Mouse (Mus musculus) intestine, embryonic 16.5 days (tissue): ENCODE measurements around the gene Trim25. TPM values are rescaled to one million over a fixed set of nuclear protein-coding genes. Genes with fewer than 3 reads are reported as not detected.
"Not testable (repeated sequence)": the region's sequence is repeated elsewhere in the genome, so short reads cannot be mapped to it uniquely, and the experiment has no call there.

ENCODE experiments used
- ATAC-seq: fragments of 200-750 bp; cut with Nextera tagmentation; 2 replicates; pipeline ENCODE4 v1.8.0; 2017; ENCODE audit warnings: moderate TSS enrichment, moderate library complexity
- H3K27ac ChIP-seq: fragments of 300-500 bp; sonication (generic); 2 replicates; pipeline ENCODE4 v1.5.1; 2014; ENCODE audit warnings: mild to moderate bottlenecking, low read length
- H3K27me3 ChIP-seq: fragments of 300-500 bp; sonication (generic); replicated peaks from 2 replicates; pipeline ENCODE4 v1.6.1; 2014; ENCODE audit warnings: low read length, control low read depth, mixed read lengths; ENCODE audit not compliant: control insufficient read depth, insufficient read depth
- H3K36me3 ChIP-seq: fragments of 300-500 bp; sonication (generic); 2 replicates; pipeline ENCODE4 v1.6.1; 2014; ENCODE audit warnings: low read length, control low read depth; ENCODE audit not compliant: control insufficient read depth, insufficient read depth
- H3K4me1 ChIP-seq: fragments of 300-500 bp; sonication (generic); 2 replicates; pipeline ENCODE4 v1.6.1; 2014; ENCODE audit warnings: low read length, control low read depth, mixed read lengths; ENCODE audit not compliant: control insufficient read depth, insufficient read depth
- H3K4me2 ChIP-seq: fragments of 300-500 bp; sonication (generic); 2 replicates; pipeline ENCODE4 v1.6.1; 2014; ENCODE audit warnings: low read depth, low read length, control low read depth
- H3K4me3 ChIP-seq: fragments of 300-500 bp; sonication (generic); 2 replicates; pipeline ENCODE4 v1.5.1; 2014; ENCODE audit warnings: mild to moderate bottlenecking, low read length
- H3K9ac ChIP-seq: fragments of 300-500 bp; sonication (generic); 2 replicates; pipeline ENCODE4 v1.6.1; 2014; ENCODE audit warnings: low read depth, low read length
- H3K9me3 ChIP-seq: fragments of 300-500 bp; sonication (generic); 2 replicates; pipeline ENCODE4 v1.6.1; 2016; ENCODE audit warnings: low read length, control low read depth; ENCODE audit not compliant: control insufficient read depth
- WGBS: fragments of 180-500 bp; shearing (Covaris S2); extraction: QIAGEN DNeasy Blood & Tissue Kit; methylation state at CpG from one replicate; pipeline ENCODE4 v1.1.7; 2014; 5-methylcytosine and 5-hydroxymethylcytosine counted together
- polyA plus RNA-seq: library from polyadenylated mRNA; unstranded; fragments of >200 nt; fragmentation: Nextera tagmentation; extraction: Ambion mirVana; gene quantifications from 2 replicates; pipeline ENCODE4 v1.2.1, GENCODE M21; 2015

Gene Trim25
- polyA plus RNA-seq, 1 experiment from 2014 or later = 27.5 TPM

- H3K4me1 ChIP-seq = no peaks in the 10 kb centered on the region
- no peak overlapping the region for H3K27ac ChIP-seq
- no peaks in the 10 kb centered on the region for H3K9me3 ChIP-seq
- no peak overlapping the region for H3K4me3 ChIP-seq
- 96% methylated on average over 7 of the region's 7 CpGs for WGBS
- H3K4me2 ChIP-seq = no peak overlapping the region
- H3K9ac ChIP-seq = no peak overlapping the region
- peaks cover 9% of the 10 kb centered on the region for H3K36me3 ChIP-seq
- no peak for ATAC-seq
- H3K27me3 ChIP-seq = no peaks in the 10 kb centered on the region
Measured at GRCm38 (mm10) chr11:89043046-89043445, 43.9 kb downstream of the Trim25 start.

DNA sequence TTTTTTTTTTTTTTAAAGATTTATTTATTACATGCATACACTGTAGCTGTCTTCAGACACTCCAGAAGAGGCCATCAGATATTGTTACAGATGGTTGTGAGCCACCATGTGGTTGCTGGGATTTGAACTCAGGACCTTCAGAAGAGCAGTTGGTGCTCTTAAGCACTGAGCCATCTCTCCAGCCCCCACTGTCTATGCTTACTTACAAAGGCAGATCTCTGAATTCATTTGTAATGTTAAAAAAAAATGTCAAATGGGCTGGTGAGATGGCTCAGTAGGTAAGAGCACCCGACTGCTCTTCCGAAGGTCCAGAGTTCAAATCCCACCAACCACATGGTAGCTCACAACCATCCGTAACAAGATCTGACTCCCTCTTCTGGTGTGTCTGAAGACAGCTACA lies 46.3 kb downstream of the Trim25 start:
- H3K36me3 ChIP-seq, H3K27ac ChIP-seq, H3K4me2 ChIP-seq, H3K9ac ChIP-seq, H3K9me3 ChIP-seq, H3K4me1 ChIP-seq, ATAC-seq, H3K4me3 ChIP-seq, H3K27me3 ChIP-seq: not testable (repeated sequence)
- WGBS = over 99% methylated on average over 3 of the region's 3 CpGs

DNA sequence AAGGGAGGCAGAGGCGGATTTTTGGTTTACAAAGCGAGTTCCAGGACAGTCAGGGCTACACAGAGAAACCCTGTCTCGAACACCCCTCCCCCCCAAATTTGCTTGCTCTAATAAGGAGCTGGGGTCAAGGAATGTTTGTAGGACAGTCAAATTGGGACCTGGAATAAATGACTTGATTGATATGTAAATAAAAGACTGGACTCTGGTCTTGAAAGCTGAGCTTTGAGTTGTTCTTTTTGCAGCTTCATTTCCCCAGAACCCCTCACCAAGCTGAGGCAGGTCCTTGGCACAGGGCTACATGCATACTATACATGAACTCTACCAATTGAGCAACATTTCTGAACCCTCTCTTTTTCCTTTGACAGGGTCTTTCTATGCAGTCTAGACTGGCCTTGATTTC lies 46.8 kb downstream of the Trim25 start:
- H3K9ac ChIP-seq = no peak overlapping the region
- no peaks in the 10 kb centered on the region for H3K9me3 ChIP-seq
- H3K4me2 ChIP-seq = no peak overlapping the region
- H3K36me3 ChIP-seq = peaks cover 9% of the 10 kb centered on the region
- no peaks in the 10 kb centered on the region for H3K27me3 ChIP-seq
- no peaks in the 10 kb centered on the region for H3K4me1 ChIP-seq
- H3K27ac ChIP-seq = no peak overlapping the region
- no peak for ATAC-seq
- 93% methylated on average over 3 of the region's 3 CpGs for WGBS
- H3K4me3 ChIP-seq = no peak overlapping the region

DNA sequence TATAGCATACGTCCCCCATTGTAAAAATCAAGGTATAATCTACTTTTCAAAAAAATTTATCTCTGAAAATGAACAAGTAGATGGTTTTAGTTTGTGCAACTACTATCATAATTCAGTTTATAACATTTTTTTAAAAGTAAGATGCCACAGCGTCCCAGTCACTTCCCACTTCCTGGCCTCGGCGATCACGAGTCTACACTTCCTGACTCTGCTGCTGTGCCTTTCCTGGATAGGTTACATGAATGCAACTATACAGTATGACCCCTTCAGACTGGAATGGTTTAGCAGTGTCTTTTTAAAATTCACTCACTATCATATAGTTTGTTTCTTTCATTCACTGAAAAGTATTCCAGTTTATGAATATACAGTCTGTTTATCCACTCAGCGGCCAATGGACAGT lies 52.6 kb downstream of the Trim25 start:
- H3K27me3 ChIP-seq = no peaks in the 10 kb centered on the region
- no peak for ATAC-seq
- H3K4me1 ChIP-seq = peaks cover 7% of the 10 kb centered on the region
- no peak overlapping the region for H3K9ac ChIP-seq
- H3K27ac ChIP-seq = no peak overlapping the region
- no peaks in the 10 kb centered on the region for H3K9me3 ChIP-seq
- no peak overlapping the region for H3K4me2 ChIP-seq
- no peak overlapping the region for H3K4me3 ChIP-seq
- 82% methylated on average over 6 of the region's 6 CpGs for WGBS
- H3K36me3 ChIP-seq = no peaks in the 10 kb centered on the region

- Histone ChIP-seq H3K9me3 (no peaks in the 10 kb centered on the region), H3K9ac (no peak overlapping the region), H3K4me3 (no peak overlapping the region), H3K4me1 (peaks cover 20% of the 10 kb centered on the region), H3K27me3 (no peaks in the 10 kb centered on the region), H3K27ac (no peak overlapping the region), H3K4me2 (no peak overlapping the region), H3K36me3 (no peaks in the 10 kb centered on the region)
- no peak for ATAC-seq
- 61% methylated on average over 13 of the region's 13 CpGs for WGBS
Measured at GRCm38 (mm10) chr11:89055931-89056690, 56.9 kb downstream of the Trim25 start.

DNA sequence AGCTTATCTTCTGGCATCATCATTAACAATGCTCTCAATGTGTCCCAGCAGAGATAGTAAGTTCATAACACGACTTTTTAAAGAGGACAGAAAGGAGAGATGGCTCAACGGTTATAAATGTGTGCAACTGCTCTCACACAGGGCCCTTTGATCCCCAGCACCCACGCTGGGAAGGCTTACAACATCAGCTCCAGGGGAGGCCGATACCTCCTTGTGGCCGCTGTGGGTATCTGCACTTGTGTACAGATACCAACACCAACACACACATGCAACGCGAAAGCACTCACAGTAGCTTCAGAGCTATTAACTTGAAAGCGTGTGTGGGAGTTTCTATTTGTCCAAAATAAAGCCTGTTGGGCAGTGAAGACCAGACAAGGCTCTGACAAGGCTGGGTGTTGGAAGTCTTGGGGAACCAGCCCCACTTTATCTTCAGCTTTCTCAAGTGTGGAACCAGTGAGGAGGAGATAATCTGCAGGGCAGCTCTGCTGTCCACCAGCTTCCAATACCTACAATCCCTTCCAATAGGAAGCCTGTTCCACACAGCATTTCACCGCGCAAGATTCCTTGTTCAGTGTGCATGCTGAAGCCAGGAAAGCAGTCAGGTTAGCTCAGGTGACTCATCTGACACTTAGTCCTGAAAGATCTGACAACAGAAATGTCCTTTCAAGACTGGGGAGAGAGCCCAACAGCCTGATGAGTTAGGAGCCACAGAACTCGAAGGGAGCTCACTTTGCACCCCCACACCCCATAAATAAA lies 59.5 kb downstream of the Trim25 start:
- Histone ChIP-seq H3K4me1 (peaks cover 20% of the 10 kb centered on the region), H3K27ac (no peak overlapping the region), H3K4me2 (peak overlapping the region; percentile 97), H3K27me3 (no peaks in the 10 kb centered on the region), H3K4me3 (peak overlapping the region; percentile 90), H3K9ac (no peak overlapping the region), H3K36me3 (no peaks in the 10 kb centered on the region), H3K9me3 (no peaks in the 10 kb centered on the region)
- ATAC-seq = no peak
- 69% methylated on average over 11 of the region's 11 CpGs for WGBS

DNA sequence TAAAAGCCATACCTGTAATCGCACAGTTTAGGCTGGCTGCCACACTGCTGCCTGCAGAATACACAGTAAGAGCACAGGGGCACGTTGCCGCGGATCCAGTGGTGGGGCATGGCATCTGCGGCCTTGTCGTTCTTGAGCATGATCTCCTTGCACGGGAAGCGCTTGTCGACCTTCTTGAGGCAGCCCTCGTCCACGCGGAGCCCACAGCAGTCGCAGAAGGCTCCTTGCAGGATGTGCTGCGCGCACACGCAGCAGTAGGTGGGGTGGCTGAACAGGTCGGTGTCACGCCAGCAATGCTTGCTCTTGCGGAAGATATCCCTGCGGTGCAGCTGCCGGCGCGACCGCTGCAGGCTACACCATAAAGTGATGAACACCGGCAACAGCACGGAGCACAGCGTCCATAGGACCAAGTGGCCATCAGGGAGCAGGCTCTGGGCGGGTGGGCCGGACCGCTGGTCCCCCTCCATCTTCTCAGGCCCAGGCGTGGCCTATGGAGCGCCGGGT lies 60.8 kb downstream of the Trim25 start:
- no peaks in the 10 kb centered on the region for H3K9me3 ChIP-seq
- ATAC-seq = peak; percentile 73
- peaks cover 20% of the 10 kb centered on the region for H3K4me1 ChIP-seq
- under 1% methylated on average over 33 of the region's 33 CpGs for WGBS
- H3K4me2 ChIP-seq = peak overlapping the region; percentile 97
- peak overlapping the region; percentile 54 for H3K27ac ChIP-seq
- peak overlapping the region; percentile 83 for H3K9ac ChIP-seq
- no peaks in the 10 kb centered on the region for H3K27me3 ChIP-seq
- H3K36me3 ChIP-seq = no peaks in the 10 kb centered on the region
- peak overlapping the region; percentile 90 for H3K4me3 ChIP-seq

DNA sequence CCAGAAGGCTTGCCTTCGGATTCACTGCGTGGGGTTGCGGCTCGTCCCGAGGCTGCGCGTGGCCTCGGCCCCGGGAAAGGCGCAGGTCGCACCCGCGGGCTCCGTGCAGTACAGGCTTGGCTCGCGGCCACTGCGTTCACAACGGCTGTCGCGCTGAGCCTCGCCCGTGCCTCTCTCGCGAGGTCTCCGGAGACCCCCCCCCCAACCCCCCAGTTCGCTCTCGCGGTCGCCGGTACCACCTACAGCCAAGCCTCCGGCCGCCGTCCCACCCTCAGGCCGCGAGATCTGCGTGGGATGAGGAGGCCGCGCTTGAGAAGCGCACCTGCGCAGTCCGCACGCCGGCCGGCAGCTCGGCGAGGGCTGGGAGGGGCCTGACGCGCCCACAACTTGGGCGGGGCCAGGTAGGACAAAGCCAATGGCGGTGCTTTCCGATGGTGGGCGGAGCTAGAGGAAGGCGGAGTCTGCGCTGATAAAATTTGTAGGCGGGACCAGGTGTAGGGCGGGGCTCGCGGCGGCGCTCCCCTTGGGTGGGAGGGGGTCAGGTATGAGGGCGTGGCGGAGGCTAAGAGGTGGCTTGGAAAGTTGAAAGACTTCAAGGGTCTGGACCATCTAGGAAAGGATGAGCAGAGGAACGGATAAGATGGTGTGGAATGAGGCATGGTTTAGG lies 61.4 kb downstream of the Trim25 start:
- Histone ChIP-seq H3K36me3 (no peaks in the 10 kb centered on the region), H3K9ac (peak overlapping the region; percentile 83), H3K27me3 (no peaks in the 10 kb centered on the region)

DNA sequence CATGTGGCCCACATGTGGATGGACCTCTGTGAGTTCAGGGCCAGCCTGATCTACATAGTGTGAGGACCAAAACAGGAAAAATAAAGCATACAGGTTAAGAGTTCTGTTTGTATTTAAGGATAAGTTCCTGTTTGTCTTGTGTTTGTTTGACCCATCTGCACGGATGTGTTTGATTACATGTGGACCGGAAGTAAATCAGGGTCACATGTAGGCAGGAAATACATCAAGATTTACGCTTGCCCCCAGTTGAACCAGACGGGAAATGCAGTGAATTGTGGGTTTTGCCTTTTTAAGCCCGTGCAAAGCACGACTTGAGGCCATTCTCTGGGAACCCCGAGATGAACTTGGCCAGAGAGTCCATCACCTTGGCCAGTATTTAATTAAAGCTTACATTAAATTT lies 62.2 kb downstream of the Trim25 start:
- no peaks in the 10 kb centered on the region for H3K9me3 ChIP-seq
- H3K27me3 ChIP-seq = no peaks in the 10 kb centered on the region
- H3K36me3 ChIP-seq = no peaks in the 10 kb centered on the region
- WGBS = 75% methylated on average over 7 of the region's 7 CpGs
- no peak overlapping the region for H3K9ac ChIP-seq
- H3K4me2 ChIP-seq = no peak overlapping the region
- peaks cover 17% of the 10 kb centered on the region for H3K4me1 ChIP-seq
- no peak for ATAC-seq
- no peak overlapping the region for H3K4me3 ChIP-seq
- H3K27ac ChIP-seq = no peak overlapping the region

More for the DNA sequence above, 61.4 kb downstream of the Trim25 start:
- peak overlapping the region; percentile 97 for H3K4me2 ChIP-seq
- WGBS = under 1% methylated on average over 63 of the region's 63 CpGs
- peaks cover 20% of the 10 kb centered on the region for H3K4me1 ChIP-seq
- peak; percentile 96 for ATAC-seq
- peak overlapping the region; percentile 90 for H3K4me3 ChIP-seq
- no peaks in the 10 kb centered on the region for H3K9me3 ChIP-seq
- H3K27ac ChIP-seq = peak overlapping the region; percentile 54
